17 mouse cellular contexts compared by ENCODE assay signal in the genomic region with DNA sequence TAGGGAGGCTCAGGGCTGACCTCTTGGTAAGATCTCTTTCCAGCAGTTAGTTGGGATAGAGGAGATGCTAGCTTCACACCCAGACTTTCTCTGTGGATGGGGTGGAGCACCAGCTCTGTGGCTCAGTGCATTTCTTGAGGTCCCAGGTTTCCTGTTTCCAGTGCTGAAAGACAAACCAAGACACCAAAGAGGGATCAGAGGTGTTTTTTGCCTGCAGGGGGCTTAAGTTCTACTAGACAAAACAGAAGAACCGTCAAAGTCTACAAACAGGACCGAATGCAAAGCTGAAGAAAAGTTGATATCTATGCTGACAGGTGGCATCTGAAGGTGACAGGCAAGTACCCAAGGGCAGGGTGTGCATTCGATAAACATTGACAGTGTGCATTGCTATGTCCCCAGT.
"Had no signal": no experiment of that assay in that cellular context is flagged by ENCODE, and none has a peak within 500 bp of the region (broad histone marks: within the 10 kb centered on the region; RNA-seq: fewer than 3 reads in every experiment).

No protein-coding gene starts in this region.

- H3K27me3 ChIP-seq: neural tube, embryonic 13.5 days; stomach, embryonic 15.5 days had no signal

- H3K9me3 ChIP-seq: liver, embryonic 13.5 days; neural tube, embryonic 13.5 days; stomach, embryonic 15.5 days had no signal

- H3K9ac ChIP-seq: liver, embryonic 13.5 days; neural tube, embryonic 13.5 days; stomach, embryonic 15.5 days had no signal

- ATAC-seq: midbrain, embryonic 16.5 days had no signal

- H3K27ac ChIP-seq: kidney, postnatal 0 days; layer of hippocampus, adult 2 months; liver, embryonic 13.5 days; neural tube, embryonic 13.5 days; stomach, embryonic 15.5 days had no signal

- DNase-seq: kidney, postnatal 25 days; layer of hippocampus, adult 9-11 months; liver, embryonic 13.5 days; lung, adult 2 months; lung, postnatal 14 days; lung, postnatal 4 days; retina, postnatal 1 day; right cerebral cortex, postnatal 25 days; spleen, adult 18-20 months; thymus, adult 18-20 months; thymus, postnatal 36 days had no signal

- H3K4me3 ChIP-seq: layer of hippocampus, adult 2 months; liver, embryonic 13.5 days; myocyte; neural tube, embryonic 13.5 days; stomach, embryonic 15.5 days had no signal

- H3K36me3 ChIP-seq: liver, embryonic 13.5 days; neural tube, embryonic 13.5 days; stomach, embryonic 15.5 days had no signal

- H3K4me2 ChIP-seq: liver, embryonic 13.5 days; stomach, embryonic 15.5 days had no signal

- H3K4me1 ChIP-seq: liver, embryonic 13.5 days; stomach, embryonic 15.5 days had no signal
